Mouse (Mus musculus): ENCODE data around the gene Hist1h2ba. TPM values are rescaled to one million over a fixed set of nuclear protein-coding genes. Genes with fewer than 3 reads are reported as not detected.
A peak's percentile ranks its signal among the peaks of the same experiment; 100 is the strongest.

The Hist1h2ba gene
- total RNA-seq (2014; rRNA removed): not detected in 2 replicates
- not detected in 2 replicates for polyA plus RNA-seq (2012; rRNA removed)

DNA sequence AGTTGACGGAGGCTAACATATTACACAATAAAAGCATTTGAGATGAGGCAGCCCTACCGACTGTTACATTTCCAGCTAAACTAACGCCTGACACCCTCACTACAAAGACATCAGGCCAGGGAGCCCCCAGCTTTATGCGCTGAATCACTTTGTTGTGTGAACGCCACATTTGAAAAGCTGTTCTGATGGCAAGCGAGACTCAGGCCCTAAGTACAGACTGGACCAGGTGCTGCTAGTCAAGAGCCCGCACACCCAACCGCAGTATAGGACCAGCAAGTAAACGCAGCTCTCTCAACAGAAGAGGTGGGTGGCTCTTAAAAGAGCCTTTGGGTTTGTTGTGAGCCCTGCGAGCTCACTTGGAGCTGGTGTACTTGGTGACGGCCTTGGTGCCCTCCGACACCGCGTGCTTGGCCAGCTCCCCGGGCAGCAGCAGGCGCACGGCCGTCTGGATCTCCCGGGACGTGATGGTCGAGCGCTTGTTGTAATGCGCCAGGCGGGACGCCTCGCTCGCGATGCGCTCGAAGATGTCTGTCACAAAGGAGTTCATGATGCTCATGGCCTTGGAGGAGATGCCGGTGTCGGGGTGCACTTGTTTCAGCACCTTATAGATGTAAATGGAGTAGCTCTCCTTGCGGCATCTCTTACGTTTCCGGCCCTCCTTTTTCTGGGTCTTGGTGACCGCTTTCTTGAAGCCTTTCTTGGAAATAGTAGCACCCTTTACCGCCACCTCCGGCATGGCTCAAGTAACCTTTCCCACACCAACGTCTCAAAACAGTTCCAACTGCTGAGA lies at the start of gene Hist1h2ba:
Gene Hist1h2ba, minus strand, starts transcription at position 736 of the 790 bp plus-strand sequence.
- DNase-seq (ENCODE audit: extremely low read depth, low read depth, low spot score): no peak
- WGBS: 96% methylated on average over 39 of the region's 39 CpGs
- TF ChIP-seq POLR2A (IDR thresholded peaks at IDR 0.05; ENCODE audit: extremely low read depth, insufficient read depth, low read length) (no peak), CTCF (IDR thresholded peaks at IDR 0.05; ENCODE audit: low read depth, low read length) (no peak)

DNA sequence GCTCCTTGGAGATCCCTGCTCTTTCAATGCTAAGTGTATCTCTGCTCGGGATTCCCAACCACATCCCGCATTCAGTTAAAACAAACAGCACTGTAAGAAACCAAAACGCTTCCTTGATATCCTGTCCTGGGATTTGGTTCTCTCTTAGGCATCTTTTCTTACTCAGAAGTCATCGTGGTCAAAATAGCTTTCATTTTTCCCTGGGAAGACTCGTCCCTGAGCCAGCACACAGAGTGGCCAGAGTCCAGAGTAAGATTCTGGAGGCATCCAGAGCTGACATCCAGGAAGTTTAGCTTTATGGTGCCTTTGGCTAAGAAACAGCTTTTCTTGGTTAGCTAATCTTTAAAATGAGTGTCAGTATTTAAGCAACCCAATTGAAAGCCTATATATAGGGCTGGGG lies 38.3 kb upstream of the Hist1h2ba start:
- Histone ChIP-seq H3K79me2 (ENCODE audit: control insufficient read depth, insufficient read depth, low read length) (no peaks in the 10 kb centered on the region), H3K4me3 (ENCODE audit: insufficient read depth, low read depth, low read length) (no peak overlapping the region), H3K4me1 (ENCODE audit: control insufficient read depth, insufficient read depth, low read length) (no peaks in the 10 kb centered on the region), H3K27ac (replicated peaks; ENCODE audit: insufficient read depth, low read depth, low read length) (no peak overlapping the region), H3K36me3 (ENCODE audit: control insufficient read depth, insufficient read depth, low read length) (no peaks in the 10 kb centered on the region), H3K27me3 (ENCODE audit: control insufficient read depth, insufficient read depth, low read length) (no peaks in the 10 kb centered on the region), H3K9ac (ENCODE audit: low read depth, low read length) (no peak overlapping the region)
- no peak for TF ChIP-seq CTCF (IDR thresholded peaks at IDR 0.05; ENCODE audit: low read depth, low read length)
- TF ChIP-seq POLR2A (IDR thresholded peaks at IDR 0.05; ENCODE audit: extremely low read depth, insufficient read depth, low read length): no peak
- 71% methylated on average over 5 of the region's 5 CpGs for WGBS
- peak; percentile 3 for DNase-seq (ENCODE audit: extremely low read depth, low read depth, low spot score)

More for the DNA sequence above, at the start of gene Hist1h2ba:
- no peaks in the 10 kb centered on the region for H3K36me3 ChIP-seq (ENCODE audit: control insufficient read depth, insufficient read depth, low read length)
- H3K9ac ChIP-seq (ENCODE audit: low read depth, low read length): no peak within 1 kb of the TSS
- no peak within 1 kb of the TSS for H3K27ac ChIP-seq (replicated peaks; ENCODE audit: insufficient read depth, low read depth, low read length)
- no peaks in the 10 kb centered on the region for H3K79me2 ChIP-seq (ENCODE audit: control insufficient read depth, insufficient read depth, low read length)
- peaks cover 2% of the 10 kb centered on the region; the same call in 1 of the 2 replicates for H3K4me1 ChIP-seq (ENCODE audit: control insufficient read depth, insufficient read depth, low read length)
- H3K4me3 ChIP-seq (ENCODE audit: insufficient read depth, low read depth, low read length): no peak within 1 kb of the TSS
- H3K27me3 ChIP-seq (ENCODE audit: control insufficient read depth, insufficient read depth, low read length): no peaks in the 10 kb centered on the region

DNA sequence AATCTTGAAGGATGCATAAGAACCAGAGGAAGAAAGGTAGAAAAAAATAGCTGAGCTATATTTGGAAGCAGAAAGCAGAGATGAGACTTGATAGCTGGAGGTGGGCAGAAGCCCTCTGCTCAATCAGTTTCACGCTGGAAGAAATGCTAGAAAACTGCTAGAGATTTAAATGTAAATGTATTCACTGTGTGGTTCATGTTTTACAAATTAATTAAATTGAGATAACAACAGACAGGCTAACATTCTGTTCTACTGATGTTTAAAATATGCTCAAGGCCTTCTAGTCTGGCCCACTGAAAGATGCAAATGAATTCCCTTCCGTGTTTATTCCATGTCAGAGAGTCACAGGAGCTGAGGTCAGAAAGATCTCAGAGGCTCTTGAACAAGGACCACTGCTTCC lies 37.9 kb upstream of the Hist1h2ba start:
- Histone ChIP-seq H3K79me2 (ENCODE audit: control insufficient read depth, insufficient read depth, low read length) (no peaks in the 10 kb centered on the region), H3K4me1 (ENCODE audit: control insufficient read depth, insufficient read depth, low read length) (no peaks in the 10 kb centered on the region), H3K36me3 (ENCODE audit: control insufficient read depth, insufficient read depth, low read length) (no peaks in the 10 kb centered on the region), H3K4me3 (ENCODE audit: insufficient read depth, low read depth, low read length) (no peak overlapping the region), H3K27ac (replicated peaks; ENCODE audit: insufficient read depth, low read depth, low read length) (no peak overlapping the region), H3K9ac (ENCODE audit: low read depth, low read length) (no peak overlapping the region), H3K27me3 (ENCODE audit: control insufficient read depth, insufficient read depth, low read length) (no peaks in the 10 kb centered on the region)
- 71% methylated on average over 2 of the region's 2 CpGs for WGBS
- no peak for DNase-seq (ENCODE audit: extremely low read depth, low read depth, low spot score)
- TF ChIP-seq CTCF (IDR thresholded peaks at IDR 0.05; ENCODE audit: low read depth, low read length) (no peak), POLR2A (IDR thresholded peaks at IDR 0.05; ENCODE audit: extremely low read depth, insufficient read depth, low read length) (no peak)

DNA sequence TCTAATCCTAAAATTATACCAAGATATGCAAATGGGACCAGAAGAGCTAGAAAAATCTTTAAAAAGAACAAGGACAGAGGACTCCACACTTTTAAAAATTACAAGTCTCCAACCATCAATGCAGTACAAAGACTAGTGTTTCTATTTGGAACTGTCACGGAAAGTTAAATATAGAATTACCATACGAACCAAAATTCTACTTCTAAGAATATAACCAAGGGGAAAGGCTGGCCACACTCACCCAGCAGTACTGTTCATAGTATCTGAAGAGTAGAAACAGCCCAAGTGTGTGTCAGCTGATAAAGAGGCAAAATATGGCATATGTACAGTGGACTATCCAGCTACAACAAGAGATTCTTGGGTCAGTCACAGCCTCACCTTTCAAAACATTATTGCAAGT lies 31.0 kb upstream of the Hist1h2ba start:
- no peaks in the 10 kb centered on the region for H3K4me1 ChIP-seq (ENCODE audit: control insufficient read depth, insufficient read depth, low read length)
- DNase-seq (ENCODE audit: extremely low read depth, low read depth, low spot score): no peak
- WGBS: 78% methylated on average over 2 of the region's 2 CpGs
- TF ChIP-seq POLR2A (IDR thresholded peaks at IDR 0.05; ENCODE audit: extremely low read depth, insufficient read depth, low read length) (no peak), CTCF (IDR thresholded peaks at IDR 0.05; ENCODE audit: low read depth, low read length) (no peak)
- no peaks in the 10 kb centered on the region for H3K36me3 ChIP-seq (ENCODE audit: control insufficient read depth, insufficient read depth, low read length)
- H3K27ac ChIP-seq (replicated peaks; ENCODE audit: insufficient read depth, low read depth, low read length): no peak overlapping the region
- no peaks in the 10 kb centered on the region for H3K27me3 ChIP-seq (ENCODE audit: control insufficient read depth, insufficient read depth, low read length)
- H3K9ac ChIP-seq (ENCODE audit: low read depth, low read length): no peak overlapping the region
- H3K79me2 ChIP-seq (ENCODE audit: control insufficient read depth, insufficient read depth, low read length): no peaks in the 10 kb centered on the region
- no peak overlapping the region for H3K4me3 ChIP-seq (ENCODE audit: insufficient read depth, low read depth, low read length)

DNA sequence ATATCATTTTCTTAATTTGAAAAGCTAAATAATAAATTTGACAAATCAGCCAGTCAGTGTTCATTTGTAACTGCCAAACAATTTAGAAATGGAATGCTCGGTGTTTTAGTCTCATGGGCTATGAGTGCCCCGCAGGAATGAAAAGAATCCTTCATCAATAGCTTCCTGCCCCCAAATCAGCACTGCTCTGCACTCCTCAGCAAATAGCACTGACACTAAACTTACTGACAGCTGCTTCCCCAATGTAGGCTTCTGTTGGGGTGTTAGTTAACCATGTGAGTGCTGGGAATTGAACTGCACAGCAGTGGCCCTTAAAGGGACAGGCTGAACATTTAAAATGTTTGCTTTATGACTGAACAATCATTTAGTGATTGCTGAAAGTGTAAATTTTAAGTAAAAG lies 25.8 kb upstream of the Hist1h2ba start:
- no peak overlapping the region for H3K4me3 ChIP-seq (ENCODE audit: insufficient read depth, low read depth, low read length)
- no peak for DNase-seq (ENCODE audit: extremely low read depth, low read depth, low spot score)
- no peaks in the 10 kb centered on the region for H3K4me1 ChIP-seq (ENCODE audit: control insufficient read depth, insufficient read depth, low read length)
- 39% methylated on average over 2 of the region's 2 CpGs for WGBS
- H3K36me3 ChIP-seq (ENCODE audit: control insufficient read depth, insufficient read depth, low read length): no peaks in the 10 kb centered on the region
- TF ChIP-seq POLR2A (IDR thresholded peaks at IDR 0.05; ENCODE audit: extremely low read depth, insufficient read depth, low read length) (no peak), CTCF (IDR thresholded peaks at IDR 0.05; ENCODE audit: low read depth, low read length) (no peak)
- no peak overlapping the region for H3K27ac ChIP-seq (replicated peaks; ENCODE audit: insufficient read depth, low read depth, low read length)
- H3K79me2 ChIP-seq (ENCODE audit: control insufficient read depth, insufficient read depth, low read length): no peaks in the 10 kb centered on the region
- no peaks in the 10 kb centered on the region for H3K27me3 ChIP-seq (ENCODE audit: control insufficient read depth, insufficient read depth, low read length)
- no peak overlapping the region for H3K9ac ChIP-seq (ENCODE audit: low read depth, low read length)

DNA sequence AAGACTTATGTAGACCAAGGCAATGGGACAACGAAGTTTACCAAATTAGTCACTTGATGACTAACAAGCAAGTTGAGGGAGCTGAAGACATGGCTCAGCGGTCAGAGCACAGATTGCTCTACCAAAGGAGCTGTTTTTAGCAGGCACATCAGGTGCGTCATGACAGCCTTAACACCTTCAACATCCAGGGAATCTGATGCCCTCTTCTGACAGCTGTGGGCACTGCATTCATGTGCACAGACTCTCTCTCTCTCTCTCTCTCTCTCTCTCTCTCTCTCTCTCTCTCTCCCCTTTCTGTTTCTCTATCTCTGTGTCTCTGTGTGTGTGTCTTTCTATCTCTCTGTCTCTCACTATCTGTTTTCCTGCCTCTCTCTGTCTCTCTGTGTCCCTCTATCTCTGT lies 17.0 kb upstream of the Hist1h2ba start:
- 42% methylated on average over 3 of the region's 3 CpGs for WGBS
- Histone ChIP-seq H3K27ac (replicated peaks; ENCODE audit: insufficient read depth, low read depth, low read length) (no peak overlapping the region), H3K27me3 (ENCODE audit: control insufficient read depth, insufficient read depth, low read length) (peaks cover 2% of the 10 kb centered on the region; the same call in 1 of the 2 replicates), H3K4me3 (ENCODE audit: insufficient read depth, low read depth, low read length) (no peak overlapping the region), H3K4me1 (ENCODE audit: control insufficient read depth, insufficient read depth, low read length) (no peaks in the 10 kb centered on the region), H3K36me3 (ENCODE audit: control insufficient read depth, insufficient read depth, low read length) (no peaks in the 10 kb centered on the region), H3K9ac (ENCODE audit: low read depth, low read length) (no peak overlapping the region), H3K79me2 (ENCODE audit: control insufficient read depth, insufficient read depth, low read length) (no peaks in the 10 kb centered on the region)
- peak; percentile 60 for DNase-seq (ENCODE audit: extremely low read depth, low read depth, low spot score)
- TF ChIP-seq POLR2A (IDR thresholded peaks at IDR 0.05; ENCODE audit: extremely low read depth, insufficient read depth, low read length) (no peak), CTCF (IDR thresholded peaks at IDR 0.05; ENCODE audit: low read depth, low read length) (peak; percentile 61)
